Comparison of ENCODE assay signal across 25 mouse cellular contexts in genomic region chr17:51724486-51724885, GRCm38 (mm10).
"Had no signal": no experiment of that assay in that cellular context is flagged by ENCODE, and none has a peak within 500 bp of the region (broad histone marks: within the 10 kb centered on the region; RNA-seq: fewer than 3 reads in every experiment).

No protein-coding gene starts in this region.

- H3K4me2 ChIP-seq: heart, embryonic 12.5 days; intestine, embryonic 15.5 days; limb, embryonic 12.5 days; liver, embryonic 11.5 days; liver, embryonic 13.5 days had no signal

- H3K4me1 ChIP-seq: heart, embryonic 10.5 days; heart, embryonic 12.5 days; hindbrain, embryonic 10.5 days; intestine, embryonic 15.5 days; limb, embryonic 10.5 days; limb, embryonic 12.5 days; liver, embryonic 13.5 days had no signal

- H3K9ac ChIP-seq: heart, embryonic 12.5 days; intestine, embryonic 15.5 days; limb, embryonic 12.5 days; liver, embryonic 13.5 days had no signal

- H3K27ac ChIP-seq: gastrocnemius, adult 2 months; heart, embryonic 10.5 days; hindbrain, embryonic 10.5 days; intestine, embryonic 15.5 days; layer of hippocampus, adult 2 months; left cerebral cortex, adult 2 months; limb, embryonic 10.5 days; limb, embryonic 12.5 days; liver, embryonic 13.5 days had no signal

- H3K4me3 ChIP-seq: gastrocnemius, adult 2 months; heart, embryonic 10.5 days; heart, embryonic 12.5 days; hindbrain, embryonic 10.5 days; intestine, embryonic 15.5 days; layer of hippocampus, adult 2 months; left cerebral cortex, adult 2 months; limb, embryonic 10.5 days; limb, embryonic 12.5 days; liver, embryonic 13.5 days had no signal

- DNase-seq: gastrocnemius, adult 2 months; gastrocnemius, postnatal 10 days; gastrocnemius, postnatal 25 days; heart, adult 18-20 months; heart, postnatal 10 days; heart, postnatal 4 days; kidney, adult 18-20 months; kidney, adult 8-10 months; kidney, postnatal 10 days; kidney, postnatal 25 days; kidney, postnatal 4 days; liver; liver, embryonic 13.5 days had no signal

- ATAC-seq: hindbrain, embryonic 16.5 days; inflammation-experienced regulatory T-cells, adult 6 months; intestine, embryonic 15.5 days; intestine, postnatal 0 days had no signal

- H3K36me3 ChIP-seq: heart, embryonic 10.5 days; heart, embryonic 12.5 days; hindbrain, embryonic 10.5 days; intestine, embryonic 15.5 days; limb, embryonic 10.5 days; limb, embryonic 12.5 days; liver, embryonic 13.5 days had no signal

- H3K27me3 ChIP-seq: heart, embryonic 12.5 days; intestine, embryonic 15.5 days; limb, embryonic 12.5 days; liver, embryonic 13.5 days had no signal

- H3K9me3 ChIP-seq: heart, embryonic 10.5 days; heart, embryonic 12.5 days; hindbrain, embryonic 10.5 days; intestine, embryonic 15.5 days; limb, embryonic 10.5 days; limb, embryonic 12.5 days; liver, embryonic 13.5 days had no signal
